Mouse (Mus musculus) cerebellum, adult 2 months (tissue): ENCODE measurements around the gene Asna1.

Source experiments
- CTCF ChIP-seq: fragments of 200-500 bp; IDR thresholded peaks from 2 replicates; pipeline ENCODE4 v1.5.1; 2011; ENCODE audit warnings: low read depth, mild to moderate bottlenecking, control low read depth, low read length, moderate library complexity, borderline replicate concordance; ENCODE audit not compliant: insufficient read depth
- POLR2A ChIP-seq: fragments of 200-500 bp; IDR thresholded peaks from 2 replicates; pipeline ENCODE4 v1.6.1; 2011; ENCODE audit warnings: low read length, control low read depth, borderline replicate concordance; ENCODE audit not compliant: insufficient read depth

GRCm38 (mm10) chr8:85013230-85013840, 11.7 kb downstream of the Asna1 start:
- TF ChIP-seq POLR2A (0 out of 2 replicates have a peak, but pooled peaks have one; percentile 15), CTCF (peak; percentile 67)
